Mouse (Mus musculus): ENCODE data around the gene Olfr464.
A peak's percentile ranks its signal among the peaks of the same experiment; 100 is the strongest.

Gene Olfr464

GRCm38 (mm10) chr11:87920966-87921365 is at the start of gene Olfr464:
Gene Olfr464 (minus strand): TSS chr11:87920967.
- no peak for DNase-seq (ENCODE audit: low spot score in 2 of 2)

DNA sequence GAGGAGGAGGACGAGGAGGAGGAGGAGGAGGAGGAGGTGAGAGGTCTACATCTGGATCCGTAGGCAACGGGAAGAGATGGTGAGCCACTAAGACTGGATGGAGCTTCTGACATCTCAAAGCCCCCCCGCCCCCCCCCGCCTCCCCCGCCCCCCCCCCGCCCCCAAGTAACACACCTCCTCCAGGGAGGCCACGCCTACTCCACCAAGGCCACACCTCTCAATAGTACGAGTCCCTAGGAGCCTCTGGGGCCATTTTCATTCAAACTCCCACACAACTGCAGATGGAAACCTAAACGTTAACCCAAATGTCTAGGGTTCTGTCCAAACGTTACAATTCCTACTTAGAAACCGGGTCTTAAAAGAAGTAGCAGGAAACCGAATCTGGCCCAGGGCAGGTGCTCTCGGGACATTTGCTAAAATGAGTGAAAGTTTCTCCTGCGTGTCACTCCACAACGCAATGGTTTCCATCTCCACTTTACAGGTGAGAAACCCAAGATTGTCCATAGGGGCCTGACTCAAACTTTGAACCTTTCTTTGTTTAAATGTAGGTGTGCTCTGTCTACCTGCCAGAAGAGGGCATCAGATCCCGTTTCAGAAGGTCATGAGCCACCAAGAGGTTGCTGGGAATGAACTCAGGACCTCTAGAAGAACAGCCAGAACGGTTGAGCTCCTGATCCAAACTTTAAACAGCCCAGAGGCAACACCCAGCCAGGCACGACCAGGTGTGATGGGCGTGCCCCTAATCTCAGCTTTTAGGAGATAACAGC is 47.8 kb upstream of the Olfr464 start:
- no peak for DNase-seq (ENCODE audit: low spot score in 2 of 2)

DNA sequence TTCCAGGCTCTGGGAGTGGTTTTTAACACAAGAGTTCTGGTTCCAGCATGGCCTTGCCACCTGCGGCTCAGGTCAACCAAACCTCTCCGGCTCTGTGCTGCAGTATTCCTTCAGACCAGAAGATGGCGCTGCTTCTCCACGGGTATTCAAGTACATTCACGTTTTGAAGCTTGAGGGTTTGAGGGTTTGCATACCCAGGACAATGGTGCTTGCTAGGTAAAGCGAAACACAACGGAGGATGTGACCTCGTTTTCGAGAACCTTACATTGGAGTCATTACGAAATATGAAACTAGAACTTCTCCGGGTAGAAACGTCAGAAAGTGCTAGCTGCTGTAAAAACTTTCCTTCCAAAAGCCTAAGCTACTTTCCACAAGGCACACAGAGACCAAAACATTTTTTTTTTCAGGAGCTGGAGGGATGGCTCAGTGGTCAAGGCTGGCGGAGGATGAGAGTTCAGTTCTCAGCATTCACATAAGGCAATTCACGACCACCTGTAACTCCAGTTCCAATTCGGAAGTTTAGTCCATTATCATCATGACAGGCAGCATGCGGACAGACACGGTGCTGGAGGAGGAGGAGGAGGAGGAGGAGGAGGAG is 47.0 kb upstream of the Olfr464 start:
- DNase-seq (ENCODE audit: low spot score in 2 of 2), result peak; percentile 61 to 80

DNA sequence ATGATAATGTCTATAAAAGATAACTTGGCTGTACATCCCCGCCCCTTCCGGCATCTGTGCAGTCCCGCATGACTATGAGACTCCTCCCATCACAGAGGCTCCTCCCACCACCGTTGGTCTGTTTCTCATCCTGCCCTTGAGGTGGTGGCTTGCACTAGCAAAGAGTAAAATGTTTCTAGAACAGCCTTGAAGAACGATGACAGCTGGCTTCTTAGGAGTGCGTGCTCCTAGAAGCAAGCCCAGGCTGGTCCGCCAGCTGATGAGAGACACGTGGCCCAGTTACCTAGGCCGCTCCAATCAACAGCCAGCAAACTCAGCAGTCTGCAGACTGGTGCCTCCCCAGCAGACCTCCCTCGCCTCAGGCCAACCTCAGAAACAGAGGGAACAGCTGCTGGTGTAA is 45.4 kb upstream of the Olfr464 start:
- DNase-seq (ENCODE audit: low spot score in 2 of 2), result no peak

DNA sequence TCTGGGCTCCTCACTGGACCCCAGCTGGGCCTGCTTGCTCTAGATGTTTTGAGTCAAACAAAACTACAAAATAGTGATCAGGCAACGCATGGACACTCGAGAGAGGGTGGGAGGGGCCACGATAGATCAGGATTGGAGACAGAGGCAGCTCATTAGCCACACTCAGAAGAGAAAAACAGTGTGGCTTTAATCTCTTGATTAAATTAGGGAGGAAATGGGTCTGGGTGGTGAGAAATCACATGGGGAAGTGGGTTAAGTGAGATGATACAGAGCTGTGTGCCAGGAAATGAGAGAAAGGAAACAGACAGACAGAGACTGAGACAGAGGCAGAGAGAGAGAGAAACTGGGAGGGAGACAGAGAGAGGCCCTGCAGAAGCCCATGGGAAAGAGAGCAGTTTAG is 44.5 kb upstream of the Olfr464 start:
- no peak for DNase-seq (ENCODE audit: low spot score in 2 of 2)

GRCm38 (mm10) chr11:87957066-87957465 is 36.3 kb upstream of the Olfr464 start:
- no peak for DNase-seq (ENCODE audit: low spot score in 2 of 2)

- DNase-seq (ENCODE audit: low spot score in 2 of 2), result no peak
Observed at GRCm38 (mm10) chr11:87955144-87955543, 34.4 kb upstream of the Olfr464 start.

GRCm38 (mm10) chr11:87949990-87950389 is 29.2 kb upstream of the Olfr464 start:
- DNase-seq (ENCODE audit: low spot score in 2 of 2), result no peak

DNA sequence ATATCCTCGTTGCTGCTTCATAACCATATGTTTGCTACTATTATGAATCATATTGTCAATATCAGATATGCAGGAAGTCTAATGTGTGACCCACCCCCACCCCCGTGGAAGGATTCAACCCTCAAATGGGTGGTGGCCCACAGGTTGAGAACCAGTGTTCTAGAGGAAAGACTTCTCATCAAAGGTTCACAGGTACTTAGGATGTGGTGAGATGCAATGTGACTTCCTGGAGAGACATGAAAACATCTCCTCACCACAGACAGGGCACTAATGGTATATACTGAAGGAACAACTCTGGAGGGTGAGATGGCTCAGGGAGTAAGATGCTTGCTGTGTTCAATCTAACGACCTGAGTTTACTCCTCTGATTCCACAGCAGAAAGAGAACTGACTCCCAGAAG is 14.7 kb upstream of the Olfr464 start:
- no peak for DNase-seq (ENCODE audit: low spot score in 2 of 2)

DNA sequence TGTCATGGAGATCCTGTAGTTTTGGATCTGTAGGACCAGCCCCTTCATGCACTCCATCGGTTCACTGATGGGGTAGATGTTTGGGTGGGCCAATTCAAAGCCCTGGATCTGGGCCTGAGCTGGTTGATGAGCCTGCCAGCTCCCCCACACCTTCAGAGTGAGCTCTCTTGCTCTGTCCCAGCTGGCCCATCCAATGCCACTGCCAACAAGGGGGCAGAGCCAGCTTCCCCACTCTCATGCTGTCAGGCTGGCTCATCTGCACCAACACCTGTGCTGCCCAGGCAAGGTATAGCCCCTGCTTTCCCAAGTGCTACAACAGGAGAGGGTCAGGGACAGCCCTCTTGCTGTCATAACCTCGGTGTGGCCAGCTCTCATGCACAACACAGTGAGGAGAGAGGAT is 13.0 kb upstream of the Olfr464 start:
- DNase-seq (ENCODE audit: low spot score in 2 of 2), result no peak

GRCm38 (mm10) chr11:87930348-87930747 is 9.6 kb upstream of the Olfr464 start:
- no peak for DNase-seq (ENCODE audit: low spot score in 2 of 2)

DNA sequence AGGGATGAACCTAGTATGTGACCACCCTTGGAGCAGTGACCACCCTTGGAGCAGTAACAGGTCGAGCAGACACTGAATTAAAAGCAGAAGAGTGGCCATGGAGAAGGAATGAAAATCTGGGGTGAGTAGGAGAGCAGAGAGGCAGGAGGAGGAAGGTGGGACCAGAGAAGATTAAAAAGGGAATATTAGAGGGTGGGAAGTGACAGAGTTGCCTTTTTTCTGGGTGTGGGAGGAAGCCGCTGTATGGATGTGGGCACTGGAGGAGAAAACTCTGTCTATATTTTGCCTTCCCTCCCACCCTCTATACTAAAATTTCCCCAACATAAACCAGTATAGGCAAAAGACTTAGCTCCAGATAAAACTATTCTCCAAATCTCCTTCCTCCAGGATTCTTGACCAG is 466 bp downstream of the Olfr464 start:
- DNase-seq (ENCODE audit: low spot score in 2 of 2), result no peak

DNA sequence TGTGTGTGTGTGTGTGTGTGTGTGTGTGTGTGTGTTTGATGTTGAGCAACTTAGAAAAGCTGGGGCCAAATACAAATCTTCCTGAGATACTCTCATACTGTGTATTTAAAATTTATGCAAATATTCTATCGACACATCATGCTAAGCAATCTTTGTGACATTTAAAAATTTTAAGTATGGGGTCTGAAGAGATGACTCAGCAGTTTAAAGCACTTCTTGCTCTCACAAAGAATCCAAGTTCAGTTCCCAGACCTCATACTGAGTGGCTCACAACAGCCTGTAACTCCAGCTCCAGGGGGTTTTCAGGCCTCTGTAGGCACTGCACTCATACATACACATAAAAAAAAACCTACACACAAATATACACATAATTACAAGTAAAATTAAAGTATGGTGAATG is 4.8 kb downstream of the Olfr464 start:
- DNase-seq (ENCODE audit: low spot score in 2 of 2), result no peak

GRCm38 (mm10) chr11:87904331-87904730 is 16.4 kb downstream of the Olfr464 start:
- no peak for DNase-seq (ENCODE audit: low spot score in 2 of 2)

- DNase-seq (ENCODE audit: low spot score in 2 of 2), result no peak
Observed at GRCm38 (mm10) chr11:87897287-87897686, 23.5 kb downstream of the Olfr464 start, which contains the start of gene Olfr463. Gene Olfr463 (minus strand): TSS chr11:87897387.

- no peak for DNase-seq (ENCODE audit: low spot score in 2 of 2)
Observed at GRCm38 (mm10) chr11:87892168-87892567, 28.6 kb downstream of the Olfr464 start, which contains the start of gene Olfr462. Gene Olfr462 (minus strand): TSS chr11:87892268.

GRCm38 (mm10) chr11:87884856-87885255 is 35.9 kb downstream of the Olfr464 start:
- DNase-seq (ENCODE audit: low spot score in 2 of 2), result no peak

- DNase-seq (ENCODE audit: low spot score in 2 of 2), result no peak
Observed at GRCm38 (mm10) chr11:87883493-87883892, 37.3 kb downstream of the Olfr464 start.

DNA sequence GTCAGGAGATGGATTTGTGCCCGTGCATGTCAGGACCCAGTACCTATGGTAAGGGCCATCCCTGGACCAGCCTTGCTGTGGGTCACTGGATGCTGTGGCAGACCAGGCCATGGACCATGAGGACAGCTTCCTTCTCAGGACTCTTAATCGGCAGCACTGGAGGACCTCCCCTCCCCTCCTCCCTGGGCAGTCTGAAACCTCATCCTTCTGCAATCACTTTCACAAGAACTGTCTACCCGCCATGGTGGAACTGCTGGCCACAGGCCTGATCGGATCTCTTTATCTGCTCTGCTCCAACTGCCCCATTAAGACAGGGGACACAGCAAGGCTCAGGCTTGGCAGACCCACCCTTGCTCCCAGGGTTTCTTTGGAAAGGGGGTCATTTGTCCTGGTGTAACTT is 39.1 kb downstream of the Olfr464 start:
- no peak for DNase-seq (ENCODE audit: low spot score in 2 of 2)

- no peak for DNase-seq (ENCODE audit: low spot score in 2 of 2)
Observed at GRCm38 (mm10) chr11:87879826-87880225, 40.9 kb downstream of the Olfr464 start.

DNA sequence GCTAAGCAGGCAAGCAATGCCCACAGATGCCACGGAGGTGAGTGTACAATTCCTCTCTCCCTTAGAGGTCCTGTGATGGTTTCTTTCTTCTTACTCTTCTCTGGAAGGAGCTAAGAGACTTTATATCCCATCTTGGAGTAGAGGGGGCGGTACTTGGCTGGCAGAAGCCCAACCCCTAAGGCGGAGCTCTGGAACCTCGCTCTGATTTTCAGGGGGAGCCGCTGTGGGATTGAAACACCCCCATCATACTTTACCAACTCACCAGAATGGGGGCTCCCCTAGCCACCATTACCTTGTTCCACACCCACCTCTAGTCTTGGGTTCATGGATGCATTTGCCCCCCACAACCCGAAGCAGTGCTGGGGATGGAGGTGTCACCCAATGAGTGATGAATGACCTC is 45.3 kb downstream of the Olfr464 start, which contains the start of gene Epx:
Epx (minus strand) TSS at position 101 of the 400 bp plus-strand sequence.
- no peak for DNase-seq (ENCODE audit: low spot score in 2 of 2)

- DNase-seq (ENCODE audit: low spot score in 2 of 2), result no peak
Observed at GRCm38 (mm10) chr11:87871766-87872165, 49.0 kb downstream of the Olfr464 start.

DNA sequence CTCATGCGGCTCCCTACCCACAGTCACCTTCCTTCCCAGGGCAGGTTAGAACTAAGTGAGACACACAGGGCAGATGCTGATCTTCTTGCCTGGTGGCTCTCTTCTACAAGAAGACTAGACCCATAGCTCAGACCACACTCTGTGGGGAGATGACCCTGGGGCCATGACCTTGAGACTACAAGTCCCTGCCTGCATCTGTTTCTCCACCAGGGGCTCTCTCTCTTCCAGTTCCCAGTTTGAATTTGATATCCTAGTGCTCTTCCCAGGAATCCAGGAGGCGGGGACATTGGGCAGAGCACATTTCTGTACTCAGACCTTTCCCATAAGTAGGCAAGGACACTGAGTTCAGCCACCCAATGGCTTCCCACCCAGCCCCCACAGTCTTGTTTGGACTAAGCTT is 50.7 kb downstream of the Olfr464 start:
- no peak for DNase-seq (ENCODE audit: low spot score in 2 of 2)

Data from frontal cortex, postnatal 14 days (tissue).